Mouse (Mus musculus) testis, adult 2 months (tissue): ENCODE results near the gene Hdac7.

Experiments used
- CTCF ChIP-seq: fragments of 200-500 bp; IDR thresholded peaks from 2 replicates; pipeline ENCODE4 v1.5.1; 2012; ENCODE audit warnings: low read depth, mild to moderate bottlenecking, inconsistent platforms, low read length, moderate library complexity; ENCODE audit not compliant: control insufficient read depth, insufficient read depth, insufficient replicate concordance
- POLR2A ChIP-seq: fragments of 200-500 bp; IDR thresholded peaks from 2 replicates; pipeline ENCODE4 v1.6.1; 2012; ENCODE audit warnings: low read depth, mild to moderate bottlenecking, inconsistent platforms, low read length, moderate library complexity; ENCODE audit not compliant: control insufficient read depth

DNA sequence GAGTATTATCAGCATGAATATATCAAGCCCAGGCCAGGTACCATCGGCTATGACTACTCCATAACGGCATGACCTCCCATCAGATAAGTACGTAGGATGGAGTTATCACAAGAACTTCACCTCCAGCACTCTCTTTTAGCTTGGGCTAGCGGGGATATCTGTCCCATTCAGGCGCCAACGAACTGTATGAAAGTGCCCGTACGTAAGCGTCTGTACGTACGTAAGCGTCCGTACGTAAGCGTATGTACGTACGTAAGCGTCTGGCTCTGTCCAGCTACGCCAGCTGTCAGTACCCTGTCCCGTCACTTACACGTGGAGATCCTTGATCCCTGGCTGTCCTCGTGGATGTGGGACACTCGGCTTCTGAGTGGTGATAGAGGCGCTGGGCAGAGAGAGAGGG is 97.6 kb downstream of the Hdac7 start:
- TF ChIP-seq CTCF, result no peak
- peak; percentile 78; the same call in 1 of the 2 replicates for TF ChIP-seq POLR2A
